Comparison of ENCODE assay signal across 31 mouse cellular contexts in genomic region chr14:62033661-62034060, GRCm38 (mm10).
"Had no signal": no experiment of that assay in that cellular context is flagged by ENCODE, and none has a peak within 500 bp of the region (broad histone marks: within the 10 kb centered on the region; RNA-seq: fewer than 3 reads in every experiment).

No protein-coding gene starts in this region.

- H3K9me3 ChIP-seq: heart, embryonic 12.5 days; heart, embryonic 13.5 days; heart, embryonic 15.5 days; hindbrain, embryonic 10.5 days; hindbrain, embryonic 12.5 days; hindbrain, embryonic 13.5 days; hindbrain, embryonic 15.5 days; intestine, embryonic 15.5 days; kidney, embryonic 15.5 days had no signal

- H3K4me1 ChIP-seq: heart, embryonic 12.5 days; hindbrain, embryonic 12.5 days; hindbrain, embryonic 15.5 days; intestine, embryonic 15.5 days; kidney, embryonic 15.5 days had no signal

- H3K27me3 ChIP-seq: heart, embryonic 15.5 days; hindbrain, embryonic 12.5 days; hindbrain, embryonic 15.5 days; intestine, embryonic 15.5 days; kidney, embryonic 15.5 days had no signal

- DNase-seq: heart, adult 2 months; heart, postnatal 10 days; heart, postnatal 14 days; heart, postnatal 4 days; kidney, adult 11 months; kidney, adult 18-20 months; kidney, adult 8-10 months; kidney, adult 9 months; kidney, postnatal 10 days; kidney, postnatal 14 days; kidney, postnatal 25 days; kidney, postnatal 4 days; layer of hippocampus, adult 9-11 months; layer of hippocampus, postnatal 36 days had no signal

- H3K9ac ChIP-seq: heart, embryonic 12.5 days; heart, embryonic 13.5 days; heart, embryonic 15.5 days; hindbrain, embryonic 12.5 days; hindbrain, embryonic 13.5 days; hindbrain, embryonic 14.5 days; hindbrain, embryonic 15.5 days; intestine, embryonic 15.5 days; kidney, embryonic 15.5 days had no signal

- H3K4me3 ChIP-seq: heart, adult 2 months; heart, embryonic 12.5 days; heart, embryonic 13.5 days; heart, embryonic 15.5 days; hindbrain, embryonic 10.5 days; hindbrain, embryonic 12.5 days; hindbrain, embryonic 13.5 days; hindbrain, embryonic 15.5 days; intestine, embryonic 15.5 days; kidney, embryonic 15.5 days; layer of hippocampus, adult 2 months had no signal

- H3K4me2 ChIP-seq: heart, embryonic 12.5 days; heart, embryonic 13.5 days; heart, embryonic 15.5 days; hindbrain, embryonic 12.5 days; hindbrain, embryonic 13.5 days; hindbrain, embryonic 14.5 days; hindbrain, embryonic 15.5 days; intestine, embryonic 15.5 days; kidney, embryonic 15.5 days had no signal

- H3K27ac ChIP-seq: heart, adult 2 months; heart, embryonic 13.5 days; heart, embryonic 15.5 days; hindbrain, embryonic 10.5 days; hindbrain, embryonic 12.5 days; hindbrain, embryonic 13.5 days; hindbrain, embryonic 14.5 days; hindbrain, embryonic 15.5 days; hindbrain, postnatal 0 days; intestine, embryonic 15.5 days; kidney, embryonic 15.5 days; kidney, postnatal 0 days; layer of hippocampus, adult 2 months had no signal

- ATAC-seq: hindbrain, embryonic 16.5 days; hindbrain, postnatal 0 days; inflammation-experienced regulatory T-cells, adult 6 months; intestine, embryonic 15.5 days; intestine, embryonic 16.5 days; intestine, postnatal 0 days had no signal

- H3K36me3 ChIP-seq: heart, embryonic 12.5 days; heart, embryonic 13.5 days; heart, embryonic 15.5 days; hindbrain, embryonic 10.5 days; hindbrain, embryonic 12.5 days; hindbrain, embryonic 13.5 days; hindbrain, embryonic 15.5 days; intestine, embryonic 15.5 days; kidney, embryonic 15.5 days had no signal
